Mouse (Mus musculus) thymus, adult 2 months (tissue): ENCODE data around the gene Odf3l2.

Source experiments
- CTCF ChIP-seq: fragments of 200-500 bp; IDR thresholded peaks from 2 replicates; pipeline ENCODE4 v1.5.1; 2012; ENCODE audit warnings: mild to moderate bottlenecking, control low read depth, low read length, moderate library complexity, borderline replicate concordance; ENCODE audit not compliant: control insufficient read depth, poor library complexity, insufficient read depth; ENCODE audit errors: extremely low read depth
- POLR2A ChIP-seq: fragments of 200-500 bp; IDR thresholded peaks from 2 replicates; pipeline ENCODE4 v1.6.1; 2012; ENCODE audit warnings: mild to moderate bottlenecking, low read length, control low read depth, moderate library complexity; ENCODE audit not compliant: control insufficient read depth, poor library complexity, insufficient read depth; ENCODE audit errors: extremely low read depth

DNA sequence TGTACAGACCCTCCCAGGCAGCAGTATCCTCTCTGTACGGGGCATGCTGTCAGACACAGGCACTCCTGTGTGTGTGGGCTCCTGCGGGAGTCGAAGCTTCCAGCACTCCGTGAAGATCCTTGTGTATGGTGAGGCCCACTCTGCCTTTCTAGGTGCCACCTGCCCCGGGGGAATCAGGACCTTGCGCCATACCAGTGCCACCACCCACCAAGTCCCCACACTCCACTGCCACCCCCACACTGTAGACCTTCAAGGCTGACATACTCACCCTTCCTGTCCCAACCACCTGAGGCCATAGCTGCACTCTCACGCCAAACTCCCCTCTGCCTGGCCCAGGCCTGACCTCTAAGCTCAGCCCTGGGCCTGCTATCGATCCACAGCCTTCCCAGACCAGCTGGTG lies 19.5 kb upstream of the Odf3l2 start:
- no peak for TF ChIP-seq POLR2A
- TF ChIP-seq CTCF = no peak
